Mouse (Mus musculus): ENCODE measurements at regions not wholly inside any gene's neighbourhood (a gene's known extent, or its start where the extent isn't known, plus 50 kb on each side); places are given as distances from the start of the nearest gene placed in this dataset.
A peak's percentile ranks its signal among the peaks of the same experiment; 100 is the strongest.
"Not testable (repeated sequence)": the region's sequence is repeated elsewhere in the genome, so short reads cannot be mapped to it uniquely, and the experiment has no call there.

GRCm38 (mm10) chr10:26544796-26545195, 169.0 kb upstream of the L3mbtl3 start:
- Histone ChIP-seq H3K27me3 (ENCODE audit: low read depth, poor library complexity, severe bottlenecking) (no peaks in the 10 kb centered on the region), H3K4me1 (no peaks in the 10 kb centered on the region), H3K9me3 (replicated peaks) (no peaks in the 10 kb centered on the region), H3K27ac (no peak overlapping the region), H3K36me3 (no peaks in the 10 kb centered on the region), H3K4me3 (no peak overlapping the region)
- DNase-seq (ENCODE audit: low spot score): no peak
- WGBS: 84% methylated on average over 1 of the region's 1 CpGs

- Histone ChIP-seq H3K4me1 (peaks cover 7% of the 10 kb centered on the region; the same call in 1 of the 2 replicates), H3K9me3 (replicated peaks) (no peaks in the 10 kb centered on the region), H3K4me3 (no peak overlapping the region), H3K27me3 (ENCODE audit: low read depth, poor library complexity, severe bottlenecking) (no peaks in the 10 kb centered on the region), H3K36me3 (no peaks in the 10 kb centered on the region), H3K27ac (peak overlapping the region; percentile 32; the same call in 1 of the 2 replicates)
- WGBS: 74% methylated on average over 8 of the region's 8 CpGs
- DNase-seq (ENCODE audit: low spot score): no peak
Measured at GRCm38 (mm10) chr10:26556246-26556645, 180.5 kb upstream of the L3mbtl3 start.

- 71% methylated on average over 1 of the region's 1 CpGs for WGBS
- Histone ChIP-seq H3K36me3 (no peaks in the 10 kb centered on the region), H3K27ac (no peak overlapping the region), H3K9me3 (replicated peaks) (no peaks in the 10 kb centered on the region), H3K4me1 (peaks cover 7% of the 10 kb centered on the region; the same call in 1 of the 2 replicates), H3K4me3 (no peak overlapping the region), H3K27me3 (ENCODE audit: low read depth, poor library complexity, severe bottlenecking) (no peaks in the 10 kb centered on the region)
- DNase-seq (ENCODE audit: low spot score): no peak
Measured at GRCm38 (mm10) chr10:26558118-26558517, 182.3 kb upstream of the L3mbtl3 start.

GRCm38 (mm10) chr10:26559323-26559722, 183.6 kb upstream of the L3mbtl3 start:
- WGBS: 81% methylated on average over 4 of the region's 4 CpGs
- no peaks in the 10 kb centered on the region for H3K36me3 ChIP-seq

GRCm38 (mm10) chr10:26560456-26560855, 184.7 kb upstream of the L3mbtl3 start:
- peaks cover 4% of the 10 kb centered on the region; the same call in 1 of the 2 replicates for H3K4me1 ChIP-seq
- H3K36me3 ChIP-seq: no peaks in the 10 kb centered on the region
- H3K9me3 ChIP-seq (replicated peaks): no peaks in the 10 kb centered on the region
- H3K27me3 ChIP-seq (ENCODE audit: low read depth, poor library complexity, severe bottlenecking): no peaks in the 10 kb centered on the region
- no peak overlapping the region for H3K27ac ChIP-seq
- 96% methylated on average over 4 of the region's 4 CpGs for WGBS
- DNase-seq (ENCODE audit: low spot score): no peak
- H3K4me3 ChIP-seq: no peak overlapping the region

More at GRCm38 (mm10) chr10:26559323-26559722, 183.6 kb upstream of the L3mbtl3 start:
- Histone ChIP-seq H3K4me1 (peaks cover 7% of the 10 kb centered on the region; the same call in 1 of the 2 replicates), H3K9me3 (replicated peaks) (no peaks in the 10 kb centered on the region), H3K4me3 (no peak overlapping the region), H3K27me3 (ENCODE audit: low read depth, poor library complexity, severe bottlenecking) (no peaks in the 10 kb centered on the region), H3K27ac (no peak overlapping the region)
- DNase-seq (ENCODE audit: low spot score): no peak

- DNase-seq (ENCODE audit: low spot score): no peak
- H3K36me3 ChIP-seq: no peaks in the 10 kb centered on the region
- WGBS: 81% methylated on average over 11 of the region's 11 CpGs
- H3K9me3 ChIP-seq (replicated peaks): no peaks in the 10 kb centered on the region
- H3K27ac ChIP-seq: no peak overlapping the region
- H3K27me3 ChIP-seq (ENCODE audit: low read depth, poor library complexity, severe bottlenecking): no peaks in the 10 kb centered on the region
- no peak overlapping the region for H3K4me3 ChIP-seq
- no peaks in the 10 kb centered on the region; the same call in 1 of the 2 replicates for H3K4me1 ChIP-seq
Measured at GRCm38 (mm10) chr10:26564462-26564861, 188.7 kb upstream of the L3mbtl3 start.

GRCm38 (mm10) chr10:26567613-26568012, 185.6 kb upstream of the Arhgap18 start:
- Histone ChIP-seq H3K9me3 (replicated peaks) (no peaks in the 10 kb centered on the region), H3K4me3 (no peak overlapping the region), H3K4me1 (peaks cover 13% of the 10 kb centered on the region), H3K36me3 (no peaks in the 10 kb centered on the region), H3K27me3 (ENCODE audit: low read depth, poor library complexity, severe bottlenecking) (no peaks in the 10 kb centered on the region), H3K27ac (no peak overlapping the region)
- no peak for DNase-seq (ENCODE audit: low spot score)
- WGBS: 77% methylated on average over 4 of the region's 4 CpGs

- Histone ChIP-seq H3K27me3 (ENCODE audit: low read depth, poor library complexity, severe bottlenecking) (no peaks in the 10 kb centered on the region), H3K4me3 (no peak overlapping the region), H3K4me1 (peaks cover 13% of the 10 kb centered on the region), H3K27ac (peak overlapping the region; percentile 19; the same call in 1 of the 2 replicates), H3K36me3 (no peaks in the 10 kb centered on the region), H3K9me3 (replicated peaks) (no peaks in the 10 kb centered on the region)
- WGBS: 76% methylated on average over 5 of the region's 5 CpGs
- peak; percentile 33 for DNase-seq (ENCODE audit: low spot score)
Measured at GRCm38 (mm10) chr10:26570468-26570867, 182.8 kb upstream of the Arhgap18 start.

GRCm38 (mm10) chr10:26571377-26571776, 181.8 kb upstream of the Arhgap18 start:
- Histone ChIP-seq H3K9me3 (replicated peaks) (no peaks in the 10 kb centered on the region), H3K27me3 (ENCODE audit: low read depth, poor library complexity, severe bottlenecking) (no peaks in the 10 kb centered on the region), H3K36me3 (no peaks in the 10 kb centered on the region), H3K4me3 (no peak overlapping the region), H3K27ac (no peak overlapping the region), H3K4me1 (peaks cover 13% of the 10 kb centered on the region)
- 80% methylated on average over 1 of the region's 1 CpGs for WGBS
- DNase-seq (ENCODE audit: low spot score): no peak

GRCm38 (mm10) chr10:26576153-26576552, 177.1 kb upstream of the Arhgap18 start:
- Histone ChIP-seq H3K27ac (no peak overlapping the region), H3K4me3 (no peak overlapping the region), H3K9me3 (replicated peaks) (no peaks in the 10 kb centered on the region), H3K27me3 (ENCODE audit: low read depth, poor library complexity, severe bottlenecking) (no peaks in the 10 kb centered on the region), H3K4me1 (peaks cover under 1% of the 10 kb centered on the region; the same call in 1 of the 2 replicates), H3K36me3 (no peaks in the 10 kb centered on the region)
- DNase-seq (ENCODE audit: low spot score): no peak
- 95% methylated on average over 3 of the region's 3 CpGs for WGBS

GRCm38 (mm10) chr10:26577087-26577486, 176.1 kb upstream of the Arhgap18 start:
- Histone ChIP-seq H3K27ac (no peak overlapping the region), H3K4me1 (no peaks in the 10 kb centered on the region), H3K4me3 (no peak overlapping the region), H3K9me3 (replicated peaks) (no peaks in the 10 kb centered on the region), H3K36me3 (no peaks in the 10 kb centered on the region), H3K27me3 (ENCODE audit: low read depth, poor library complexity, severe bottlenecking) (no peaks in the 10 kb centered on the region)
- DNase-seq (ENCODE audit: low spot score): no peak
- 95% methylated on average over 2 of the region's 2 CpGs for WGBS

- H3K9me3 ChIP-seq (replicated peaks): no peaks in the 10 kb centered on the region
- H3K27me3 ChIP-seq (ENCODE audit: low read depth, poor library complexity, severe bottlenecking): no peaks in the 10 kb centered on the region
- no peaks in the 10 kb centered on the region for H3K4me1 ChIP-seq
- WGBS: 87% methylated on average over 2 of the region's 2 CpGs
- no peak overlapping the region for H3K27ac ChIP-seq
- H3K36me3 ChIP-seq: no peaks in the 10 kb centered on the region
- H3K4me3 ChIP-seq: no peak overlapping the region
- DNase-seq (ENCODE audit: low spot score): no peak
Measured at GRCm38 (mm10) chr10:26585106-26585505, 168.1 kb upstream of the Arhgap18 start.

- WGBS: 84% methylated on average over 4 of the region's 4 CpGs
- H3K27me3 ChIP-seq (ENCODE audit: low read depth, poor library complexity, severe bottlenecking); H3K9me3 ChIP-seq (replicated peaks); H3K27ac ChIP-seq; DNase-seq (ENCODE audit: low spot score); H3K4me3 ChIP-seq; H3K36me3 ChIP-seq; H3K4me1 ChIP-seq: not testable (repeated sequence)
Measured at GRCm38 (mm10) chr10:26607081-26607480, 146.1 kb upstream of the Arhgap18 start.

GRCm38 (mm10) chr10:26611246-26611645, 142.0 kb upstream of the Arhgap18 start:
- DNase-seq (ENCODE audit: low spot score): no peak
- no peaks in the 10 kb centered on the region for H3K27me3 ChIP-seq (ENCODE audit: low read depth, poor library complexity, severe bottlenecking)
- no peaks in the 10 kb centered on the region for H3K36me3 ChIP-seq
- H3K4me3 ChIP-seq: no peak overlapping the region
- no peak overlapping the region for H3K27ac ChIP-seq
- H3K4me1 ChIP-seq: no peaks in the 10 kb centered on the region
- no peaks in the 10 kb centered on the region for H3K9me3 ChIP-seq (replicated peaks)
